Mouse (Mus musculus): ENCODE data around the gene Pcsk2. TPM values are rescaled to one million over a fixed set of nuclear protein-coding genes. Genes with fewer than 3 reads are reported as not detected.

Gene Pcsk2
- total RNA-seq, 1 experiment from 2014 or later: not detected

DNA sequence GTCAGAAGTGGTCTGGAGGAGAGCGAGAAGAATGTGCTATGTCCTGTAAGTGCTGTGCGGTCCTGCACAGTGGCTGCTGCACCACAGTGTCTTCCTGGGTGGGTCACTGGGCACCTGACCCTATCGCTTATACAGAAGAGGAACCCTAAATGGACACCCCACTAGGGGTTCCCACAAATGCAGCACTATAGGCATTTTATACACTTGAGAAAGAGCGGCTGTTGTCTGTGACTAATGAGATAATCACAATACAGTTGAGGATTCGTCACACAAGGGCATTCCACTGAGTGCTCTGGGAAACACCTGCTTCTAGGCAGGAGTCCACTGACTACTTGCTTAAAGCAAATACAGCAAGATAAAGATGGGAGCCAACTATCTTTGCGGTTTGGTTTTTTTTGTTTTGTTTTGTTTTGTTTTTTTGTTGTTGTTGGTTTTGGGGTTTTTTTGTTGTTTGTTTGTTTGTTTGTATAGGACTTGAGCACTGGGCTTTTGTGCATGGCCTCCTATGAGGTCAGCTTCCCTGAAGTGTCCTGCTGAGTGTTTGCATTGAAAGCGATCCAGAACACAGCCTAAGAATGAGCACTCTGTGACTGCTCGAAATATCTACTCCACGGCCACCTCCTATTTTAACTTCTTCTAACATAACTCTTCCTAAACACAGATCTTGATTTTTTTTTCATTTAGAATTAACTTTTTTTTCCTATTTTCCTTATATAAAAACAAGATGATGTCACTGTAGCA lies 261.1 kb downstream of the Pcsk2 start:
- no peak for ATAC-seq (replicated peaks; ENCODE audit: insufficient number of reproducible peaks, low FRiP score, low TSS enrichment, poor library complexity, severe bottlenecking)

DNA sequence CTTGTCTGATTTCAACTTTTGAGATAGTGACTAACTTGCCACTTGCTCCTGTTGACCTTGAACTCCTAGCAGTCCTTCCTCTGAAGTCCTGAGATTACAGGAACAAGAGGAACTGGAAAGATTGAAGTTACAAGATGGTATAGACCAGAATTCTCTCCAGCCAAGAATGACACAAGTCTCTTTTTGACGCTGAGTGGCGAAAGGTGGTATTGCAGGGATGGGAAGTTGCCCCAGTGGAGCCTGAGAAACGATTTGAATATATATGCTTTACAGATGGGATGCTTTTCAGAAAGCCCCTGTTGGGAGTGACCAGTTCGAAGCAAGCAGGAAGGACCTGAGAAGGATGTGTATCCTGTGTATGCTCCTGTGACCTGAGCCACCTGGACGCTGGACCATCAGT lies 262.8 kb downstream of the Pcsk2 start:
- ATAC-seq (replicated peaks; ENCODE audit: insufficient number of reproducible peaks, low FRiP score, low TSS enrichment, poor library complexity, severe bottlenecking): no peak

DNA sequence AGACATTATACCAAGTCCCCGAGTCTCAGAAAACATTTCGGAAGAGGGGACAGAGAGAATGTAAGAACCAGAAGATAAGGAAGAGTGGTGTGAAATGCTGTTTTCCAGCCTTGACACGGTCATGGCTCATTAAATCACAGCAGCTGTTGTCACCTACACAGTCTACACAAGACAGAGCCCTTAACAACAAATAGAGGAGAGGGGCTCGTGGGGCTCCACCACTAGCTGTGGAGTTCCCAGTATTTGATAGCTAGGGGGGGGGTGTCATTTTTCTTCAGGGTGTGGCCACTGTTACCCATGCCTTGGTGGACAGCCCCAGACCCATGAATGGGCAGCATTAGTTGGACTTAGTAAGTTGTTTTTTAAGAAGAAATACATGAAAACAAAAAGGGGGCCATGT lies 266.3 kb downstream of the Pcsk2 start:
- no peak for ATAC-seq (replicated peaks; ENCODE audit: insufficient number of reproducible peaks, low FRiP score, low TSS enrichment, poor library complexity, severe bottlenecking)

DNA sequence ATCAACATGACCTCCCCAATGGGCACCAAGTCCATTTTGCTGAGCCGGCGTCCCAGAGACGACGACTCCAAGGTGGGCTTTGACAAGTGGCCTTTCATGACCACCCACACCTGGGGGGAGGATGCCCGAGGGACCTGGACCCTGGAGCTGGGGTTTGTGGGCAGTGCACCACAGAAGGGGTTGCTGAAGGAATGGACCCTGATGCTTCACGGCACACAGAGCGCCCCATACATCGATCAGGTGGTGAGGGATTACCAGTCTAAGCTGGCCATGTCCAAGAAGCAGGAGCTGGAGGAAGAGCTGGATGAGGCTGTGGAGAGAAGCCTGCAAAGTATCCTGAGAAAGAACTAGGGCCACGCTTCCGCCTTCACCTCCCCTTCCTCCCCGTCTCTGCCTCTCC lies 267.5 kb downstream of the Pcsk2 start:
- no peak for ATAC-seq (replicated peaks; ENCODE audit: insufficient number of reproducible peaks, low FRiP score, low TSS enrichment, poor library complexity, severe bottlenecking)

DNA sequence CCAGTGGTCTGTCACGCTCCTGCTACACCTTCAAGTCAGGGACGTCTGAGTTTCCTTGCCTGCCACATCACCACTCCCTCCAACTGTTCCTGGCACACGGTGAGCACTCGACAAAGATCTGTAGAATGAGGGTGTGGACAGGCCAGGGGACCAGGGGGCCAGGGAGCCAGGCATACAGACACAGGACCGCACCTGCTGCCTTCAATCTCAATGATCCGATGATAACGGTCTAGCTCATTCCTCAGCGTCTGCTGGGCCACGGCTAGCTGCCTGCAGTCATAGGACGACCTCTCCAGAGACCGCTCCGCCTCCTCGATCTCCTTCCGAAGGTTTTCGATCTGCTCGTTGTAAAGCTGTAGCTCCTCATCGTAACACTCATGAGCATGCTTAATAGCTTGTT lies 285.7 kb downstream of the Pcsk2 start:
- no peak for ATAC-seq (replicated peaks; ENCODE audit: insufficient number of reproducible peaks, low FRiP score, low TSS enrichment, poor library complexity, severe bottlenecking)

DNA sequence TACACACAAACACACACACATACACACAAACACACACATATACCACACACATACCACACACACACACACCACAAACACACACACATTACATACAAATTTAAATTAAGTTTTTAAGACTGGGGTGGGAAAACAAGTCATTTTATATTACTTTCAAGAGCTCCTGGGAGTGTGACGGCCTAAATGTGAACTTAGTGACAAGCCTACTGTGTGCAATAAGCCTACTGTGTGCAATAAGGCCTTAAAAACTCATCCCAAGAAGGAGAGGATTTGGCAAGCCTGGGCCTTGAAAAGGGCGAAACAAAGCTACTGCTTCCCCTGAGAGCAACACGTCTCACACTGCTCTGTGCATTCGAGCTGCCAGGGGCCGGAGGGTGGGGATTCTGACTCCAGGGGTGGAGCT lies 286.8 kb downstream of the Pcsk2 start:
- ATAC-seq (replicated peaks; ENCODE audit: insufficient number of reproducible peaks, low FRiP score, low TSS enrichment, poor library complexity, severe bottlenecking): no peak

DNA sequence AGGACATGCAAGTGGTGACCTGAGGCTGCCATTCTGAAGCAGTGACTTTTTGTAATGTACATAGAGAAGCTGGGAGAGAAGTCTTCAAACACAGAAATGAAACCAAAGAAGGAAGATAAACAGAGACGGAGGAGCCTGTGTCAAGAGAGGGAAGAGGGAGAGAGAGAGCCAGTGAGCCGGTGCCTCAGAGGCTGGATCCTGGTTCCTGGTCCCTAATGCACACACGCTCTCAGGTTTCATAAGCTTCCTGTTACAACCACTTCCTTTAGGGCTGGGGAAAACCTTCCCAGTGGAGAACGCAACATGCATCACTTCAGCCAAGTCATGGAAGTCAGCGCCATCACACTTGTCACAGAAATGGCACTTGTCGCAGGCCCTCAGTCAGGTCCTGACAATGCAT lies 288.1 kb downstream of the Pcsk2 start:
- ATAC-seq (replicated peaks; ENCODE audit: insufficient number of reproducible peaks, low FRiP score, low TSS enrichment, poor library complexity, severe bottlenecking): no peak

DNA sequence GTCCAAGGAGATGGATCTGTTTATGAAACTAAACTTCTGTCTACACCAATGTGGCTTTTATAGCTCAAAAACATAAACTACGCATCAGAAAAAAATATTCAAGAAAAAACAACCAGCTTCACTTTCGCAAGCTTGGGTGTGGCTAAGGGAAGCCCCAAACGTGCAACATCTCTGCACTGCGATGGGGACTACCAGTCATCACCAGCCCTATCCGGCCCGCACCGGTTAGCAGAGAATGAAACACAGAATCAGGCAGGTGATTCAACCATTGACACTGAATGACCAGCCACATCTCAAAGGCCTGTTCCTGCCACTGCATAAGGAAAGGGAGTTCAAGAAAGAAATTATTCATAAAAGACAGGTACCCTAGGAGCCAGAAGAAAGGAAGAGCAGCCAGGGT lies 289.9 kb downstream of the Pcsk2 start:
- no peak for ATAC-seq (replicated peaks; ENCODE audit: insufficient number of reproducible peaks, low FRiP score, low TSS enrichment, poor library complexity, severe bottlenecking)

DNA sequence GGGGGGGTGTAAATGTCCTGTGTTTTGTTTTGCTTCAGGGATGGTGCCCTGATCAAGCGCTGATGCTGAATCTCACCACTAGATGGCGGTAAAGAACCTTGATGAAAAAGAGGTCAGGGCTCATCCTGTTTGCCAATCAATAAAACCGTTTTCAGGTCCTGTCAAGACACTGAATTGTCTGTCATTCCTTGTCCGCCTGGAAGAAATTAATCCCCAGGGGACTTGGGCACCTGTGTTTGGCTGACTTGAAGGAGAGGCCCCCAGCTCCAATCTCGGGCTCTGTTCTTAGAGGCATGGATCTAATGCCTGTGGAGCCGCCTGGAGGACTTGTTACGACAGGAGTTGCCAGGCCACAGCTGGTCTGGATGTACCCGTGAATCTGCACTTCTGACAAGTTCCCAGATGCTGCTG lies 291.3 kb downstream of the Pcsk2 start:
- ATAC-seq (replicated peaks; ENCODE audit: insufficient number of reproducible peaks, low FRiP score, low TSS enrichment, poor library complexity, severe bottlenecking): peak; percentile 44

DNA sequence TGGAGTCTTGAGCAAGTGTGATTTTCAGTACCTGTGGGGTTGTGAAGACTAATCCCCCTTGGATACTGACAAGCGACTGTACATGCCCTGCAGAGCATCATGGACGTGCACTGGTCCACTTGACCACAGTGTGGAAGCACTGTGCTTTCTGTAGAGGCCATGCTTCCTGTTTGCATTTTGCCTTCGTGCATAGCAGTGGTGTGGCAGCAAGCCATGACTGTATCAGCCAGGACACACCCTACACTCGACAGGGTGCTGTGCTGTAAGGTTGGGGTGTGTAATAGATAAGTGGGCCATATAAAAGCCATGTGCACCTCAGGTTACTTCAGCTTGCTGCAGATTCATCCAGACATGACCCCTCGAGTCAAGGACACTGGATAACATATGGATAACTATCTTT lies 292.7 kb downstream of the Pcsk2 start:
- ATAC-seq (replicated peaks; ENCODE audit: insufficient number of reproducible peaks, low FRiP score, low TSS enrichment, poor library complexity, severe bottlenecking): peak; percentile 77

DNA sequence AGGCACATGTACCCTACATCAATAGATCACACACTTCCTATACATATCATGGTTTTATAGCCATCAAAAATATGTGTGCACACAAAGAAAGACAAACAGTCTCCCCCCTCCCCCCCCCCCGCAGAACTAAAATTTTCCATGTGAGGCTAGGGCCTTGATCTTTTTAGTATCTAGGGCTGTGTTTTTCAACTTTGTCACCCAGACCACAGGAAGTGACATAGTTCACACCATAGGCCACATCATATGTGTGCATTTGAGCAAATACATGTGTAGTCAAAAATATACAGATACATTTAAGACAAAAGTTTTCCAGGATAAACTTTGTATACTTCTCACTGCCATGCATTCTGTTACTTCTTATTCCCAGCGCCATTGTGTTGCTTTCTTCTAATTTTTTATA lies 293.5 kb downstream of the Pcsk2 start:
- ATAC-seq (replicated peaks; ENCODE audit: insufficient number of reproducible peaks, low FRiP score, low TSS enrichment, poor library complexity, severe bottlenecking): no peak

DNA sequence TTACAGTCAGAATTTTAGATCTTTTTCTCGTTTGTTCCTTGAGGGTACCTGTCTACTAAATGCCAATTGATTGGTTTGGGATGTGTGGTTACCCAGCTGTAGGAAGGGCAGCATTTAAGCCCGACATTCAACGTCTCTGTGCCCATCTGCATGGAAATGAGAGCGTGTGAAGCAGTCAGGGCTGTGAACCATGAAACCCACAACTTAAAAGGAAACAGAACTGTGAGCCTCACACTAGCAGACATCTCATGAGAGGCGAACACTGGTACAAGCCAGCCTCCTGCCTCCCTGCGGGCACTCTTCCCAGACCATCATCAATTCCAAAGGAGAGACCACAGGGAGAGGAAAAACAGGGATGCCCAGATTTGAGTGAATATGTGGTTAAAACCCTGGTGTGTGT lies 294.9 kb downstream of the Pcsk2 start:
- ATAC-seq (replicated peaks; ENCODE audit: insufficient number of reproducible peaks, low FRiP score, low TSS enrichment, poor library complexity, severe bottlenecking): no peak

DNA sequence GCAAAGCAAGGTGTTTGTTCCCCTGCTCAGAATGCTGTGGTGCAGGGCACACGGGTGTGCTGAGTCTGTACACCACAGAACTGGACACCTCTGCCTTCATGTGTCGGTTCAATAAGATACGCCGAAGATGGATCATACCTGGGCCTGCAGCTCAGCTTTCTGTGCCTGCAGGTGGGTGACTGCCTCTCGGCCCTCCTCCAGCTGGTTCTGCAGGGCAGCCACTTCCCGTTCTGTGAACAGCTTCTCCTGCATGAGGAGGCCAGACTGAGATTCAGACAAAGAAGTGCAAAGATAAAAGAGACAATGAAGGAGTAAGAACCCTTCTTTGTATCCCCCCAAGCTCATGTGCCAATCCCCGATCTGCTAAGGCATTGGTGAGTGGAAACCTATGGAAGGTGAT lies 295.6 kb downstream of the Pcsk2 start:
- no peak for ATAC-seq (replicated peaks; ENCODE audit: insufficient number of reproducible peaks, low FRiP score, low TSS enrichment, poor library complexity, severe bottlenecking)

DNA sequence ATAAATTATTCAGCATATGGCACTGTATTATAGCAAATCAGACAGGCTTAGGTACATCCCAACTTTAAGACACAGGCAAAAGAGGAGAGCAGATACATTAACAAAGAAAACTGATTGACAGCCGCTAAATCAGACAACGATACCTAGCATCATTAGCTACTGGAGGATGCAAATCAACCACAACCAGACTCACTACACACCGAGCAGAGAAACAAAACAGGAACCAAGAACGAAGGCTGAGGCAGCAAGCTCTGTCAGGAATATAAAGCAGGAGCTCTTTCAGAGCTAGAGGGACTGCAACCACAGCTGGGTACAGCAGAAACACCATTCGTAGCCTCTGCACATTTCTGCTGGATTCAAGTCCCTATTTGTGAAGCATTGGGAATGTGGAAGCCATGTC lies 298.8 kb downstream of the Pcsk2 start:
- ATAC-seq (replicated peaks; ENCODE audit: insufficient number of reproducible peaks, low FRiP score, low TSS enrichment, poor library complexity, severe bottlenecking): no peak

DNA sequence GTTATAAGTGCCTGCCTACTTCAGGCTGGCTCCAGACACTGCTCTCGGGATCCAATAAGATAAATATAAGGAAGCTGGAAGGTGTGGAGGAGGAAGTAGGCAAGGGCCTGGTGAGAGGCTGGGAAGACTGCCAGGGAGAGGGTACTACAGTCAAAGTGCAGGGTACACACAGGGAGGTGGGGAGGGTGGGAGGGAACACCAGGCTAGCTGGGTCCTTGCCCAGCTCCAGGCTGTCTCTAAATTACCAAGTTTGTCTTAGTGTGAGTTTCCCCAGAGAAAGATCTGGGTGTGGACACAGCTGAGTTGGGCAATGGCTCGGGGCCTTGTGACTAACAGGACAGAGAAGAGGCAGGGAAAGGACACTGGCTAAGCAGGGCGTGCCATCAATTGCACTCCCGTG lies 300.8 kb downstream of the Pcsk2 start:
- peak; percentile 80 for ATAC-seq (replicated peaks; ENCODE audit: insufficient number of reproducible peaks, low FRiP score, low TSS enrichment, poor library complexity, severe bottlenecking)

DNA sequence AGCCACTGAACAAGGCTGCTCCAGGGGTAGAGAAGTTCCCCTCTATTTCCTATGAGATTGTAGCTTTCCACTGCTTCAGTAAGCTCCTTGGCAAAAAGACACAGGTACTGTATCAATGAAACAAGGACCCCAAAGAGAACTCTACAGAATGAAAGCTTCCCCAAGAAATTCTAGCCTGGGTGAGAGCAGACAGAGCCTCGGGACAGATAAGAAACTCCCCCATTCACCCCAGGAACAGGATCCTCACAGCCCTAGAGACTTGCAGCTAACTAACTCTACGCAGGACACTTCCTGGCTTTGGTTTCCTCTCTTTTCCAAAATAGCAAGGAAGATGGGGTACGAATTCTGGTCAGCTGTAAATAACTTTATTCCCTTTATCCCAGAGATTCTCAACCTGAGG lies 301.3 kb downstream of the Pcsk2 start:
- no peak for ATAC-seq (replicated peaks; ENCODE audit: insufficient number of reproducible peaks, low FRiP score, low TSS enrichment, poor library complexity, severe bottlenecking)

DNA sequence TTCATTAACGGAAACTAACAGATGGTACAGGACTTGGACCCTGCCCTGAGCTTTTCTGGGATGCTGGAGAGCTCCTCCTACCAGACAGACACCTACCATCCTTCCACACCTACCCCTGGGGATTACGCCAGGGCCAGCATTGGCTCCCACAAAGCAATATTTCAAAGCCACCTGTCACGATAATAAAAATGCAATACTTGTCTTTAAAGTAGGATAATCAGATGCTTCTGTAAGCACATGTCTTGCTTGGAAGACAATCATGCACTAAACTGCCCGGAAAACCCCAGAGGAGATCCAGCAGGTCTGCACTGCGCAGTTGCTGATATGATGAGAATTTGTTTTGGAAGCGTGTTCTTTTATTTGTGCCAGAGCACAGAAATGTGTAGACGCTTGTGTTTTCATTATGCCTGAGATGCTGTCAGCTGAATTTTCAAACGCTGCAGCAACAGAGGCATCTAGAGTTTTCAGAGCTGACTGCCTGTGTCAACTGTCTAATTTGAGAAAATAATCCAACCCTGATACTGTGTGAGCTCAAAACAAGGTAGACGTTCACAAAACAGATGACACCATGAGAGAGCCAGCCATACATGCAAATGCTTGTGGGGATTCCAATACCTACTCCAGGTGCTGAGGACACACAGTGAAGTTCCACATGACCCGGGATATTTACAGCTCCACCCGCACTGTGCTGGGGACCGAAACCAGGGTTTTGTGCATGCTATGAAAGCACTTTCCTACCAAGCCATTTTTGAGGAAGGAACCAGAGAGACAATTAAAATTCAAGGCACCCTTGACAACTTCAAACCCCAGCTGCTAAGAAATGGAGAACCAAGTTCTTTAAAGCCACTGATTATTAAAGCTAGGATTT lies 305.6 kb downstream of the Pcsk2 start:
- ATAC-seq (replicated peaks; ENCODE audit: insufficient number of reproducible peaks, low FRiP score, low TSS enrichment, poor library complexity, severe bottlenecking): no peak

DNA sequence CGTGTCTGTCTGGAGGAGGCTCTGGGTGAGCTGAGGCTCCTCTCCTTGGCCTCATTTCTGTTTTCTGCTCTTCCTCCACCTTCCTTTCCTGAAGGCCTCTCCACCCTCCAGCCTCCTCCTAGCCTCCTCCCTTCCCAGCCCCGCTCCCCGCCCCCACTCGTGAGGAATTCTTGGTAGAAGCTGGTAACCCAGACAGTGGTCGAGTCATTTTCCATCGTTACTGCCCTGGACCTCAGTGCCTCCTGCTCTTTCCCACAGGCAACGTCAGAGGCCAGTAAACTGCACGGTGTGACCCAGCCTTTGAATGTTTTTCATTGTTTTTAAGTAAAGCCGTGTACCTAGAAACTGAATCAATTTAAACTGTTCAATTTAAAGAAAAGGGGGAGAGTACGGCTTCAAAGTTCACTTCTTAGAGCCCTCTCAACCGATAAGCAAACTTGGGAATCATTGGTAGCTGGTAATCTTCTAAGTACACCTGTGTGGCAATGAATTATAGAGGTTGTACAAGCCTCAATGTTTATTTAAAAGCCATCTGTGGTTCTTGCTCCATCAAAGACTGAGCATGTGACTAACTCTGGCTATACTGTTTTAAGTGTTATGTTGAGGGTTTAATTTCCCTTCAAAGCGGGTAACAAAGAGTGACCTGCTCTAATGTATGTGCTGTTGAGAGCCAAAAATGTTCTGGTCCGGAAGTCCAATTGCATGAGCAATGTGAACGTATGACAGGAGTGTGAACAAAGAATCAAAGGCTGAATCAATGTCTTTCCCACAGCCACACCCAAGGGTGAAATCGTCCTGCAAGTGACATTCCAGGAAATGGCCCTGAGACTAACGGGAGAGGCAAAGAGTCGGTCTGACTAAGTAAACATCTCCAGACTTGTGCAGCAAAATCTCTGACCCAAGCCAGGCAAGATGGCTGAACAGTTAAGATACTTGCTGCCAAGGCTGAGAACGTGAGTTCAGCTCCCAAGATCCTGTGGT lies 306.6 kb downstream of the Pcsk2 start:
- ATAC-seq (replicated peaks; ENCODE audit: insufficient number of reproducible peaks, low FRiP score, low TSS enrichment, poor library complexity, severe bottlenecking): no peak

DNA sequence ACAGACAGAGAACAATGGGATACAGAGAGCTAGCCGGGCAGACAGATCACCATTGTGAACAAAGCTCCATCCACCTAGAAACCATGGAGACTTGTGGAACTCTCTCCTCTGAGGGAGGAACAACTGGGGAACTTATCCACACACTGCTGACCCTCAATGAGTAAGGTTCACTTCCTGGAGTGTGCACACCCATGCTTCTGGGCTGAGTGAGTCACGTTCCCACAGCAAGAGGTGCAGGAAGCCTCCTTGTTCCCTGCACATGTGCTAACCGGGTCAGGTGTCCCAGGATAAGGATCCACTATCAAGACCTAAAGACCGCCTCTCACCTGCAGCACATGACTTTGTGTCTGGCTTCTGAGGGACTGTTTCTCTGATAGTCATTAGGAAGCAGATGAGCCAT lies 307.5 kb downstream of the Pcsk2 start:
- 0 out of 2 replicates have a peak, but pooled peaks have one; percentile 13 for ATAC-seq (replicated peaks; ENCODE audit: insufficient number of reproducible peaks, low FRiP score, low TSS enrichment, poor library complexity, severe bottlenecking)
